Mouse (Mus musculus) embryonic facial prominence, embryonic 13.5 days (tissue): ENCODE results near the gene Ccdc92. TPM values are rescaled to one million over a fixed set of nuclear protein-coding genes. Genes with fewer than 3 reads are reported as not detected.
A peak's percentile ranks its signal among the peaks of the same experiment; 100 is the strongest.

Experiments
- ATAC-seq: fragments of 200-750 bp; cut with Nextera tagmentation; 2 replicates; pipeline ENCODE4 v1.8.0; 2017; ENCODE audit warnings: low read depth; ENCODE audit not compliant: insufficient number of reproducible peaks, insufficient read depth, low FRiP score, low TSS enrichment
- H3K27ac ChIP-seq: fragments of 300-500 bp; sonication (generic); 2 replicates; pipeline ENCODE4 v1.5.1; 2015; ENCODE audit warnings: moderate library complexity, mild to moderate bottlenecking, inconsistent platforms
- H3K27me3 ChIP-seq: fragments of 300-500 bp; sonication (generic); 2 replicates; pipeline ENCODE4 v1.6.1; 2015; ENCODE audit warnings: mild to moderate bottlenecking, inconsistent platforms
- H3K36me3 ChIP-seq: fragments of 300-500 bp; sonication (generic); 2 replicates; pipeline ENCODE4 v1.6.1; 2015; ENCODE audit warnings: mild to moderate bottlenecking, inconsistent platforms
- H3K4me1 ChIP-seq: fragments of 300-500 bp; sonication (generic); 2 replicates; pipeline ENCODE4 v1.6.1; 2015; ENCODE audit warnings: inconsistent platforms
- H3K4me2 ChIP-seq: fragments of 300-500 bp; sonication (generic); 2 replicates; pipeline ENCODE4 v1.6.1; 2015; ENCODE audit warnings: moderate library complexity, mild to moderate bottlenecking, inconsistent platforms
- H3K4me3 ChIP-seq: fragments of 300-500 bp; sonication (generic); 2 replicates; pipeline ENCODE4 v1.5.1; 2015; ENCODE audit warnings: mild to moderate bottlenecking, inconsistent platforms
- H3K9ac ChIP-seq: fragments of 300-500 bp; sonication (generic); 2 replicates; pipeline ENCODE4 v1.6.1; 2015; ENCODE audit warnings: mild to moderate bottlenecking, inconsistent platforms
- H3K9me3 ChIP-seq: fragments of 300-500 bp; sonication (generic); 2 replicates; pipeline ENCODE4 v1.6.1; 2016; ENCODE audit warnings: inconsistent platforms
- WGBS: fragments of 180-500 bp; shearing (Covaris S2); methylation state at CpG from one replicate; pipeline ENCODE4 v1.1.7; 2015; ENCODE audit warnings: mixed read lengths; 5-methylcytosine and 5-hydroxymethylcytosine counted together
- polyA plus RNA-seq: library from polyadenylated mRNA; unstranded; fragments of >200 nt; fragmentation: Nextera tagmentation; extraction: Ambion mirVana; gene quantifications from 2 replicates; pipeline ENCODE4 v1.2.1, GENCODE M21; 2015

Ccdc92 gene
- polyA plus RNA-seq, 1 experiment from 2014 or later = 7.1 TPM

GRCm38 (mm10) chr5:124822128-124822894 is 39.9 kb downstream of the Ccdc92 start:
- 0 out of 2 replicates have a peak, but pooled peaks have one; percentile 15 for ATAC-seq
- Histone ChIP-seq H3K27me3 (no peaks in the 10 kb centered on the region), H3K4me2 (no peak overlapping the region), H3K9me3 (0 out of 2 replicates have a peak, but pooled peaks cover 7% of the 10 kb centered on the region), H3K9ac (no peak overlapping the region), H3K4me3 (no peak overlapping the region), H3K27ac (no peak overlapping the region), H3K4me1 (peaks cover 14% of the 10 kb centered on the region; the same call in 1 of the 2 replicates), H3K36me3 (no peaks in the 10 kb centered on the region)
- 70% methylated on average over 18 of the region's 18 CpGs for WGBS

DNA sequence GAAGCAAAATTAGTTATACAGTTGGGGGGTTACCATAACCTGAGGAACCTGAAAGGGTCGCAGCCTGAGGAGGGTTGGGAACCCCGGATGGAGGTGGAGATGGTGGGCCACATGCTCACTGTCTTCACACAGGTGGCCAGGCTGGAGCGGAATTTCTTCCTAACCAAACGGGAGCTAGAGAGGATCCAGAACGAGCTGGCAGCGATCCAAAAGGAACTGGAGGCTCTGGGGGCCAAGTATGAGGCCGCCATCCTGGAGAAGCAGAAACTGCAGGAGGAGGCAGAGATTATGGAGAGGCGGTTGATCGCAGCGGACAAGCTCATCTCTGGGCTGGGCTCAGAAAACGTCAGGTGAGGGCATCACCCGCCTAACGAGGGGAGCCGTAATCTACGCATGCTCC is 45.2 kb downstream of the Ccdc92 start:
- no peaks in the 10 kb centered on the region for H3K27me3 ChIP-seq
- no peaks in the 10 kb centered on the region for H3K36me3 ChIP-seq
- no peak overlapping the region for H3K9ac ChIP-seq
- H3K4me3 ChIP-seq = no peak overlapping the region
- 0 out of 2 replicates have a peak, but pooled peaks cover 8% of the 10 kb centered on the region for H3K4me1 ChIP-seq
- 81% methylated on average over 15 of the region's 15 CpGs for WGBS
- H3K27ac ChIP-seq = no peak overlapping the region
- no peak overlapping the region for H3K4me2 ChIP-seq
- H3K9me3 ChIP-seq = 0 out of 2 replicates have a peak, but pooled peaks cover 7% of the 10 kb centered on the region
- ATAC-seq = no peak

DNA sequence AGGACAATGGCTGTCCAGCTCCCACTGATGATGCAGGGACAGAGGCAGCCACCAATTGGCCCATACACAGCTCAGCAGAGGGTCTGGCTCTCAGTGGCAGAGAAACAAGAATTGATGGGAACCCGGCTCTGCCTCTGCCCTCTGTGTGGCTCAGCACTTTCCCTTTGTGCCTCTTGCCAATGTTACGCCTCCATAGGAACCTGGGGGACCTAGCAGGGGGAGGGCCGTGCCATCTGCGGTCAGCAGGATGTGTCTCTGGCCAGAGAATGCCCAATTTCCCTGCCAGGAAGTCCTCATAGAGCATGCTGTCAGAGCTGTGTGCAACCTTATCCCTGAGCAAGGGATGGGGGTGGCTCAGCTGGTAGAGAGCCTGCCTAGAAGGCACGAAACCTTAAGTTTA is 47.4 kb downstream of the Ccdc92 start:
- H3K9ac ChIP-seq = no peak overlapping the region
- H3K4me3 ChIP-seq = no peak overlapping the region
- ATAC-seq = no peak
- H3K36me3 ChIP-seq = no peaks in the 10 kb centered on the region
- H3K9me3 ChIP-seq = 0 out of 2 replicates have a peak, but pooled peaks cover 7% of the 10 kb centered on the region
- H3K27ac ChIP-seq = no peak overlapping the region
- WGBS = 54% methylated on average over 5 of the region's 5 CpGs
- no peaks in the 10 kb centered on the region for H3K27me3 ChIP-seq
- H3K4me1 ChIP-seq = 0 out of 2 replicates have a peak, but pooled peaks cover 3% of the 10 kb centered on the region
- no peak overlapping the region for H3K4me2 ChIP-seq

GRCm38 (mm10) chr5:124812466-124812865 is 49.8 kb downstream of the Ccdc92 start:
- Histone ChIP-seq H3K4me2 (no peak overlapping the region), H3K36me3 (no peaks in the 10 kb centered on the region), H3K9ac (no peak overlapping the region), H3K4me1 (0 out of 2 replicates have a peak, but pooled peaks cover 3% of the 10 kb centered on the region), H3K27ac (no peak overlapping the region), H3K4me3 (no peak overlapping the region), H3K27me3 (no peaks in the 10 kb centered on the region), H3K9me3 (no peaks in the 10 kb centered on the region; the same call in 1 of the 2 replicates)
- no peak for ATAC-seq
- 84% methylated on average over 12 of the region's 12 CpGs for WGBS

- no peaks in the 10 kb centered on the region for H3K36me3 ChIP-seq
- no peak overlapping the region for H3K4me2 ChIP-seq
- no peak for ATAC-seq
- no peak overlapping the region for H3K9ac ChIP-seq
- no peak overlapping the region for H3K4me3 ChIP-seq
- 0 out of 2 replicates have a peak, but pooled peaks cover 1% of the 10 kb centered on the region for H3K4me1 ChIP-seq
- H3K9me3 ChIP-seq = no peaks in the 10 kb centered on the region; the same call in 1 of the 2 replicates
- no peaks in the 10 kb centered on the region for H3K27me3 ChIP-seq
- H3K27ac ChIP-seq = no peak overlapping the region
- 76% methylated on average over 4 of the region's 4 CpGs for WGBS
Observed at GRCm38 (mm10) chr5:124809708-124810366, 52.4 kb downstream of the Ccdc92 start.

DNA sequence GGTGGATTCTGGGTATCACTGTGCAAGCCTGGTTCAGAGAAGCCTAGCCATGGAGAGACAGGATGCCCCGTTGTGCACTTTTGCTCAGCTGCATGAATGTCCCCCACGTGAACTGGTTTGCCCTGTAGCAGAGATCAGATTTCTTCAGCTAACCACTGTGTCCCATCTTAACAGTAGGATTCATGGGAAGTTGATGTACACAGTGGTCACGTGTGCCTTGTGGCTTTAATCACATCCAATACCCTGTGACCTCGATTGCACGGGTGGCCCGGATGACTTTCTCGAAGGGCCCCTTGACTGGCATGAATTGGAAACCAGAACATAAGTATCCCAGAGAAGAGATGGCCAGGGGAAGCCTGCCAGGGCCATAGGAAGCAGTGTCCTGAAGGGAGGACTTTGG is 70.1 kb downstream of the Ccdc92 start:
- H3K9me3 ChIP-seq = peaks cover 4% of the 10 kb centered on the region; the same call in 1 of the 2 replicates
- no peak overlapping the region for H3K9ac ChIP-seq
- no peaks in the 10 kb centered on the region for H3K36me3 ChIP-seq
- no peak overlapping the region for H3K4me3 ChIP-seq
- no peaks in the 10 kb centered on the region for H3K4me1 ChIP-seq
- no peak for ATAC-seq
- H3K27ac ChIP-seq = no peak overlapping the region
- whole genome bisulfite sequencing = 68% methylated on average over 7 of the region's 7 CpGs
- H3K4me2 ChIP-seq = no peak overlapping the region
- H3K27me3 ChIP-seq = no peaks in the 10 kb centered on the region

DNA sequence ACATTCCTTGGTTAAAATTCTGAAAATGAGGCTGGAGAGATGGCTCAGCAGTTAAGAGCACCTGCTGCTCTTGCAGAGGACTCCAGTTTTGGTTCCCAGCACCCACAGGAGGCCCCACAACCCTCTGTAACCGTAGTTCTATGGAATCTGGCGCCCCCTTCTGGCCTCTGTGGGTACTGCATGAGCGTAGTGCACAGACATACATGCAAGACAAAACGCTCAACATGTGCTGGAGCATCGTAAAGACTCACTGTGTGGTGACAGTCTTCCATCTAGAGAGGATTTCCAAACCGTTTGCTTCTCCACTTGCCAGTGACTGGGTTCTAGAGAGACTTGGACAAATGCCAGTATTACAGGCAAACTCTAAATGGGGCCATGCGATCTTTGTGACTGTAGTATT is 76.6 kb downstream of the Ccdc92 start:
- Histone ChIP-seq H3K4me2 (no peak overlapping the region), H3K27me3 (no peaks in the 10 kb centered on the region), H3K4me3 (no peak overlapping the region), H3K9ac (no peak overlapping the region), H3K27ac (no peak overlapping the region), H3K4me1 (no peaks in the 10 kb centered on the region), H3K36me3 (no peaks in the 10 kb centered on the region), H3K9me3 (peaks cover 7% of the 10 kb centered on the region; the same call in 1 of the 2 replicates)
- ATAC-seq = no peak
- 81% methylated on average over 7 of the region's 7 CpGs for WGBS

Other genes with a start within 250 kb of the Ccdc92 start
- 49.3 and 53.3 TPM in 2 replicates for gene Atp6v0a2, start 233.8 kb downstream of the Ccdc92 start, polyA plus RNA-seq
- gene Dnah10, start 137.3 kb downstream of the Ccdc92 start, polyA plus RNA-seq = 0.06 and 0.32 TPM in 2 replicates
- 107 and 113 TPM in 2 replicates for gene Zfp664, start 267 bp upstream of the Ccdc92 start, polyA plus RNA-seq
- 24.8 and 34.6 TPM in 2 replicates for gene Rflna, start 140.8 kb upstream of the Ccdc92 start, polyA plus RNA-seq